Mouse (Mus musculus): ENCODE data around the gene Senp6. TPM values are rescaled to one million over a fixed set of nuclear protein-coding genes. Genes with fewer than 3 reads are reported as not detected.

The Senp6 gene
- polyA plus RNA-seq, 1 experiment = 43.4 TPM

DNA sequence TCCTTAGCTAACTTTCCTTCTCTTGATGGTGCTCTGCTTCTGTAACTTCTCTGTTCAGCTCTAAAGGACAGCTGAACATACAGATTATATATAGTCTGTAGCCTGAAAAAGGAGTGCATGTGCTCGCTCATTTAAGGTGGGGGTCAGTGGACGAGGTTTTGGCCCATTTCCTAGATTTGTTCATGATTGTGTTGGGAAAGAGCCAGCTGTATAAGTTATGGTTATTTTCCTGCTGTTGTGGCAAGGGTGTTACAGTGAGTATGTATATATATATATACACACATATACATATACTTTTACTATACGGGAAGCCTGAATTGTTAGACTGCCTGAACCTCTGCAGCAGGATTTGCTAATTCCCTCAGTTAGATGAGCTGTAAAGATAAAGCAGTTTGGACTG is 22.7 kb downstream of the Senp6 start:
- TF ChIP-seq CTCF (IDR thresholded peaks at IDR 0.05; ENCODE audit: control insufficient read depth, insufficient read depth, low read length) (no peak), POLR2A (IDR thresholded peaks at IDR 0.05; ENCODE audit: borderline replicate concordance, control insufficient read depth, low read depth, low read length) (no peak)
- WGBS = 56% methylated on average over 3 of the region's 3 CpGs
- Histone ChIP-seq H3K4me1 (ENCODE audit: control insufficient read depth, insufficient read depth, low read length) (no peaks in the 10 kb centered on the region; the same call in 1 of the 2 replicates), H3K4me3 (replicated peaks; ENCODE audit: control insufficient read depth, low read depth, low read length) (no peak overlapping the region), H3K27ac (ENCODE audit: control insufficient read depth, insufficient read depth, low read depth, low read length, poor library complexity) (no peak overlapping the region)

DNA sequence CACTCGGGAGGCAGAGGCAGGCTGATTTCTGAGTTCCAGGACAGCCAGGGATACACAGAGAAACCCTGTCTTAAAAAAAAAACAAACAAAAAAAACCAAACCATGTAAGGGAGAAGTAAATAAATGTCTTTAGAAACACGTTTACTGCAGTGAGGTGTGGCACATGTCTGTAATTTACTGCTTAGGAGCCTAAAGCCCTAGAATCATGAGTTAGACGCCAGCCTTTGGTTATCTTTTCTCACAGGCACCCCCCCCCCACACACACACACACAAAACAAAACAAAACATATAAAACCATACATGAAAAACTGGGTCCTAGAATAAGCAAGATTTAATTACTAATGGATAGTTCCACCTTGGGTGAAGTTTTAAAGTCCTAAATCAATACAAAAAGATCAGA is 29.6 kb downstream of the Senp6 start:
- no peak overlapping the region for H3K27ac ChIP-seq (ENCODE audit: control insufficient read depth, insufficient read depth, low read depth, low read length, poor library complexity)
- H3K4me1 ChIP-seq (ENCODE audit: control insufficient read depth, insufficient read depth, low read length) = no peaks in the 10 kb centered on the region
- TF ChIP-seq POLR2A (IDR thresholded peaks at IDR 0.05; ENCODE audit: borderline replicate concordance, control insufficient read depth, low read depth, low read length) (no peak), CTCF (IDR thresholded peaks at IDR 0.05; ENCODE audit: control insufficient read depth, insufficient read depth, low read length) (no peak)
- 73% methylated on average over 3 of the region's 3 CpGs for WGBS
- no peak overlapping the region for H3K4me3 ChIP-seq (replicated peaks; ENCODE audit: control insufficient read depth, low read depth, low read length)

DNA sequence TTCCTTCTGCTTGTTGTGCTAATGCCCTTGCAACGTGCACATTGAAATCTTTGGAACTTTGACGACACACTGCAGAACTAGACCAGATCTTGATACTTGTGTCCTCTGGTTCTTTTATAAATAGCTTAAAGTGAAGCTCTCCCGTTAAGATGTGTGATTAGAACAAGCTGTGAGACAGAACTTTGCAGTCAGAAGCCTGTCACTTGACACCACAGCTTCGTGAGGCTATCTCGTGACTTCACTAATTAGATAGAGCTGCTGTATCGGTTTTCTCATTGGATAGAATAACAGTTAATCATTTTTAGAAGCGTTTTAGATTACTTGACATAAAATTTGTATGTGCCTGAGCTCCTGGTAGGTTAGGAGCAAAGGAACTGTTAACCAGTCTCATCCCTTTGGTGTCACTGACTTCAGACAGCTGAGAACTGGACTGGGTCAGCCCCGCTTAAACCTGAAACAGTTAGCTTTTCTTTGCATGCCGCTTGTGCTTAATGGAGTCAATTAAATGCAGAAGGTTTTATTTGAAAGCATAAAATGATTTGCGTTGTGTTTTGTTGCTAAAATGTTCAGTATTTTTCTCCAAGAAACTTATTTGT is 79.4 kb downstream of the Senp6 start:
- WGBS = 86% methylated on average over 10 of the region's 10 CpGs
- Histone ChIP-seq H3K27ac (ENCODE audit: control insufficient read depth, insufficient read depth, low read depth, low read length, poor library complexity) (no peak overlapping the region), H3K4me3 (replicated peaks; ENCODE audit: control insufficient read depth, low read depth, low read length) (no peak overlapping the region), H3K4me1 (ENCODE audit: control insufficient read depth, insufficient read depth, low read length) (no peaks in the 10 kb centered on the region)
- no peak for TF ChIP-seq POLR2A (IDR thresholded peaks at IDR 0.05; ENCODE audit: borderline replicate concordance, control insufficient read depth, low read depth, low read length)
- TF ChIP-seq CTCF (IDR thresholded peaks at IDR 0.05; ENCODE audit: control insufficient read depth, insufficient read depth, low read length) = no peak

DNA sequence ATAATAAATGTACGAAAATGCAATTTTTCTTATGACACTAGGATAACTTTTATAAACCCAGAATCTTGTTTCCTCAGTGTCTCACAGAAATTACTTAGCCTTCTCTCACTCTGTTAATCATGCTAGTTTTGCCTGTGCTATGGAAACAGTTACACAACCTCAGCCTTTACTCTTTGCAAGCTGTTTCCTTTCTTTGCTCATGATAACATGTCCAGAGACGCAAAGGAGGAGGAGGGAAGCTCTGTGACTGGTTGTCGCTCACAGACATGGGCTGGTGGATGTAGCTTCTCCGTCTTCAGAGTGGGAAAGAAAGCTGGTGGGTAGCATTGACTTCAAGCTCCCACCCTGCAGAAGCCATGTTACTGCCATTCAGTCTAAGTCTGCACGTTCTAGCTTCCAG is 82.9 kb downstream of the Senp6 start:
- no peak for TF ChIP-seq POLR2A (IDR thresholded peaks at IDR 0.05; ENCODE audit: borderline replicate concordance, control insufficient read depth, low read depth, low read length)
- no peak for TF ChIP-seq CTCF (IDR thresholded peaks at IDR 0.05; ENCODE audit: control insufficient read depth, insufficient read depth, low read length)
- Histone ChIP-seq H3K4me1 (ENCODE audit: control insufficient read depth, insufficient read depth, low read length) (no peaks in the 10 kb centered on the region), H3K4me3 (replicated peaks; ENCODE audit: control insufficient read depth, low read depth, low read length) (no peak overlapping the region), H3K27ac (ENCODE audit: control insufficient read depth, insufficient read depth, low read depth, low read length, poor library complexity) (no peak overlapping the region)
- 60% methylated on average over 5 of the region's 5 CpGs for WGBS

DNA sequence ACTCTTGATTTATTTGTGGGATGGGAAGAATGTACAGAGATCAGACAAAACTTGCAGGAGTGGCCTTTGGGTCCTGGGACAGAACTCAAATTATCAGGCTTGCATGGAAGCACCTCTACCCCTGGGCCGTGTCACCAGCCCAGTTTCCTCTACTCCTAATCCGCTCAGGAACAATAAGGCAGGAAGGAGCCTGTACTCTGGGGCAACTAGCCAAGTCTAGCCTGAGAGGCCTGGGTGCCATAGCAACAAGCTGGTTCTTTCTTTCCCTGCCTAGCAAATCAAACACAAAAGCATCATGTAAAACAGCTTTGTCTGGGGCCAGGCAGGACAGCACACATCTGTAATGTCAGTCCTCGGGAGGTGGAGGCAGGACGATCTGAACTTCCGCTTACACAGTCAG is 88.6 kb downstream of the Senp6 start:
- TF ChIP-seq POLR2A (IDR thresholded peaks at IDR 0.05; ENCODE audit: borderline replicate concordance, control insufficient read depth, low read depth, low read length) (no peak), CTCF (IDR thresholded peaks at IDR 0.05; ENCODE audit: control insufficient read depth, insufficient read depth, low read length) (no peak)
- no peak overlapping the region for H3K4me3 ChIP-seq (replicated peaks; ENCODE audit: control insufficient read depth, low read depth, low read length)
- no peaks in the 10 kb centered on the region for H3K4me1 ChIP-seq (ENCODE audit: control insufficient read depth, insufficient read depth, low read length)
- 50% methylated on average over 5 of the region's 5 CpGs for WGBS
- no peak overlapping the region for H3K27ac ChIP-seq (ENCODE audit: control insufficient read depth, insufficient read depth, low read depth, low read length, poor library complexity)

DNA sequence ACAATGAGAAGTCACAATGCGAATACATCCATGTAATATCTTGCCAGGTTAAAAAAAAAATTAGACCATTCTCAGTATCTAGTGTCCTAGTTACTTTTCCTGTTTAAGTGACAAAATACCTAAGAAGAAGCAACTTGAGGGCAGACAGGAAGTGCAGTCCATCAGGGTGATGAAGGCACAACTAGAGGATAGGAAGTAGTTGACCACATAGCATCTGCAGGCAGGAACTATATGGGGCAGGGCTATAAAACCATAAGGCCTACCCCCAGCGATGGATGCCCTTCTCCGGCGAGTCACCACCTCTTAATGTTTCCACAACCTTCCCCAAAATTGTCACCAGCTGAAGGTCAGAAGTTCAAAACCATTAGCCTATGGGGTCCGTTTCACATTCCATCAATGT is 90.1 kb downstream of the Senp6 start:
- no peaks in the 10 kb centered on the region for H3K4me1 ChIP-seq (ENCODE audit: control insufficient read depth, insufficient read depth, low read length)
- H3K27ac ChIP-seq (ENCODE audit: control insufficient read depth, insufficient read depth, low read depth, low read length, poor library complexity) = no peak overlapping the region
- H3K4me3 ChIP-seq (replicated peaks; ENCODE audit: control insufficient read depth, low read depth, low read length) = no peak overlapping the region
- WGBS = 63% methylated on average over 5 of the region's 5 CpGs
- TF ChIP-seq CTCF (IDR thresholded peaks at IDR 0.05; ENCODE audit: control insufficient read depth, insufficient read depth, low read length) = no peak
- TF ChIP-seq POLR2A (IDR thresholded peaks at IDR 0.05; ENCODE audit: borderline replicate concordance, control insufficient read depth, low read depth, low read length) = no peak

DNA sequence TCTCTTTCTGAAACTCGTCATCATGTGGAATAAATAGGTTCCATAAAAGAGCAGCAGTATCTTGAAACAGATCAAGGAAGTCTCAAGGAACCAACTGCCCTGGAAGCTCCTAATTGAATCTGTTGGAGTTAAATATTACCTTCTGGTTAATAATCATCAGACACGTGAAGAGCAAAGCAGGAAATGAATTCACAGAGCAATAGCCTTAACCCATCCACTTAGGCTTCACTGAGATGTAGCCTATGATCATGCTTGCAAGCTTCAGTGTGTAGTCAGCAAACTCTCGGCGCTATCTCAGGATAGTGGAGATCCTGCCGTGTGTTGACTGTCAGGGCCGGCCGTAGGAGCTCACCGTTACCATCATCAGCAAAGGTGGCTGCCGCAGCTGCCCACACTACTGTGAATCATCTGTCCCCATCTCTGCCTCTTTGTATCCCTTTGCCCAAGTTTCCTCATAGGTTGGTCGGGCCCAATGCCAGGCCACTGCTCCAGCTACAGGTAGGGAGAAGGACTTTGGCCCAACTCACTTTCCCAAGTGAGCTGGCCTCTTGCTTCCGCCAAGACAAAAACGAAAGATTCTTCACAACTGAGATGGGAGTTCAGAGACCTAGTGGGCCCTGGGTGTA is 91.2 kb downstream of the Senp6 start:
- no peak overlapping the region for H3K4me3 ChIP-seq (replicated peaks; ENCODE audit: control insufficient read depth, low read depth, low read length)
- 80% methylated on average over 12 of the region's 12 CpGs for WGBS
- TF ChIP-seq POLR2A (IDR thresholded peaks at IDR 0.05; ENCODE audit: borderline replicate concordance, control insufficient read depth, low read depth, low read length) = no peak
- TF ChIP-seq CTCF (IDR thresholded peaks at IDR 0.05; ENCODE audit: control insufficient read depth, insufficient read depth, low read length) = no peak
- no peak overlapping the region for H3K27ac ChIP-seq (ENCODE audit: control insufficient read depth, insufficient read depth, low read depth, low read length, poor library complexity)
- no peaks in the 10 kb centered on the region for H3K4me1 ChIP-seq (ENCODE audit: control insufficient read depth, insufficient read depth, low read length)

DNA sequence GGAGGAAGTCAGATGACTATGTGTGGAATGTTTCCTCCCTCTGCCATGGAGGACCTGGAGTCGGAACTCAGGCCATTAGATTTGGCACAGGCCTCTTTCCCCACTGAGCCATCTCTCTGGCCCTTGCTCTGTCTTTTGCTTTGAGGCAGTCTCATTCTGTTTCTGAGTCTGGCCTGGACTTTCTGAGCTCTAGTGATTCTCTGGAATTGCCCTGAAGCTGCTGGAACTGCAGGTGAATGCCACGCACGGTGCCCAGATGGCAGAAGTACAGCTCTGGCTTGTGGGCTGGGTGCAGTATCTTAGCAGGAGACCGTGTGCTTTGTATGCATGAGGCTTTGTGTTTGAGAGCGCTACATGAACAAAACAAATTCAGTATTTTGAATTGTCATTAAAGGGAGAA is 92.2 kb downstream of the Senp6 start:
- no peak overlapping the region for H3K27ac ChIP-seq (ENCODE audit: control insufficient read depth, insufficient read depth, low read depth, low read length, poor library complexity)
- WGBS = 78% methylated on average over 5 of the region's 5 CpGs
- H3K4me1 ChIP-seq (ENCODE audit: control insufficient read depth, insufficient read depth, low read length) = no peaks in the 10 kb centered on the region
- no peak for TF ChIP-seq CTCF (IDR thresholded peaks at IDR 0.05; ENCODE audit: control insufficient read depth, insufficient read depth, low read length)
- H3K4me3 ChIP-seq (replicated peaks; ENCODE audit: control insufficient read depth, low read depth, low read length) = no peak overlapping the region

DNA sequence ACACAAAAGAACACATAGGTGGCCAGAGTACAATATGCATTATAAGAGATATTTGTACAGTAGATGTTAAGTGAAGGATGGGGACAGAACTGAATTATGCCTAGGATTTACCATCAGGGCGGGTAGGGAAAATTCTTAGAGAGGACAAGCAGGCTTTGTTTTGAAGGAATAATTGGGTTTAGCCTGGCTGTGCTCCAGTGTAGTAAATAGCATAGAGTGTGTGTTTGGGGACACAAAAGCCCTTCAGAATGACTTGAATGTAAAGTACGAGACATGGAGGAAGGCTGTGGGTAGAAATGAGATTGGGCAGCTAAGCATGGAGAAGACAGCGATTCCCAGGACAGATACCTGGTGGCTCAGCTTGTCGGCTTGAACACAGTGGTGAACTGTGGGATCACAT is 94.7 kb downstream of the Senp6 start:
- Histone ChIP-seq H3K4me3 (replicated peaks; ENCODE audit: control insufficient read depth, low read depth, low read length) (no peak overlapping the region), H3K27ac (ENCODE audit: control insufficient read depth, insufficient read depth, low read depth, low read length, poor library complexity) (no peak overlapping the region), H3K4me1 (ENCODE audit: control insufficient read depth, insufficient read depth, low read length) (no peaks in the 10 kb centered on the region; the same call in 1 of the 2 replicates)
- WGBS = 83% methylated on average over 4 of the region's 4 CpGs
- TF ChIP-seq CTCF (IDR thresholded peaks at IDR 0.05; ENCODE audit: control insufficient read depth, insufficient read depth, low read length) = no peak
- no peak for TF ChIP-seq POLR2A (IDR thresholded peaks at IDR 0.05; ENCODE audit: borderline replicate concordance, control insufficient read depth, low read depth, low read length)
